Mouse (Mus musculus) WW6 (cell line): ENCODE results near the gene Ntpcr.

Experiments used
- DNase-seq: peaks from one replicate; pipeline ENCODE4 v3.0.0-alpha.2; 2013; ENCODE audit warnings: low read depth, low spot score

The Ntpcr gene

DNA sequence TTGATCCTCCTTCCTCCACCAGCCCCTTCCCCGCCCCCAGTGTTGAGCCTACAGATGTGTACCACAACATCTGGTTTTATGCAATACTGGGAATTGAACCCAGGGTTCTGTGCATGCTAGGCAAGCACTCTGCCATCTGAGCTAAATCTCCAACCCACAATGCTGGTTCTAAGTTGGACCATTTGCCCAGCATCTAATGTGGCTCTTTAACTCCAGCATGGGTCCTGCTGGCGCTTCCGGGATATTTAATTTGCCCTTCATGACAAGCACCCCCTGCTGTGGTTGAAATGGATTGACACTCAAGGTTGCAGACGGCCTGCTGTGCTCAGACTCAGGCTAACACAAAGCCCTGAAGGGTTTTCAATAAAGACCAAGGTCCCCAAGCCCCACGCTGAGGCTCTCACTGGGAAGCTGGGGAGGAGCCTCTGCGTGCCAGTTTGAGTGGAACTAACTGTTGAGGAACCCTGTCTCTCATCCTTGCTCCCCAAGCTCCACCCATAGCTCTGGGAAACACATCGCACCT is 43.6 kb downstream of the Ntpcr start:
- peak; percentile 52 for DNase-seq

GRCm38 (mm10) chr8:125775031-125775430 is 45.3 kb downstream of the Ntpcr start:
- no peak for DNase-seq

DNA sequence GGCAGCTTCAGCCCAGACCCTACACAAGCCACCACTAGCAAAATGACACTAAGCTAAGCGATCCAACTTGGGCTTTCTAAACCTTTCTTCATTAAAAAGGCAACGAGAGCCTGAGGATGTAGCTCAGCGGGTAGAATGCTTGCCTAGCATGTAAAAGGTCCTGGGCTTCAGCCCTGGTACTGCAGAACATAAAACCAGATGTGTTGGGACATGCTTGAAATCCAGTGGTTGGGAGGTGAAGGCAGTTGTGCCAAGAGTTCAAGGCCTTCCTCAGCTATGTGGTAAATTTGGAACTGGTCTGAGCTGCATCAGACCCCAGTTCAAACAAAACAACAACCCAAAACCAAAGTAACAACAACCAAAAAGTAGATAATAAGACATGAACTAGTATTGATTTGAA is 46.6 kb downstream of the Ntpcr start:
- DNase-seq = no peak

DNA sequence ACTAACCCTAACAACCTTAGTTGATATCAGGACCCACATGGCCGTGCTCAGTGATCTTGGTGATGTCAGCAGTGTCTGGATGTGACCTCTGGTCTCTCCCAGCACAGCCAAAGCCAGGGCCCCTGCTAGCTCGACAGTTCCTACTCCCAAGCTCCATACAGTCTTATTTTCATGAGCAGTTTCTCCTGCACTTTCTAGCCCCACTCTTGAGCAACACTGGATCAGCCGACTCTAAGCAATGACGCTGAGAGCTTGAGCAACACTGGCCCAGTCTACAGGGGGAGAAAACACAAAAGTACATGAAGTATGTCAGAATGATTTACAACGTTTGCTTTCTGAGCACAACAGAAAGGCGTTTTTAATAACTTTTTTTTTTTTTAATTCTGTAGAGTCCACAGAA is 47.0 kb downstream of the Ntpcr start:
- no peak for DNase-seq

DNA sequence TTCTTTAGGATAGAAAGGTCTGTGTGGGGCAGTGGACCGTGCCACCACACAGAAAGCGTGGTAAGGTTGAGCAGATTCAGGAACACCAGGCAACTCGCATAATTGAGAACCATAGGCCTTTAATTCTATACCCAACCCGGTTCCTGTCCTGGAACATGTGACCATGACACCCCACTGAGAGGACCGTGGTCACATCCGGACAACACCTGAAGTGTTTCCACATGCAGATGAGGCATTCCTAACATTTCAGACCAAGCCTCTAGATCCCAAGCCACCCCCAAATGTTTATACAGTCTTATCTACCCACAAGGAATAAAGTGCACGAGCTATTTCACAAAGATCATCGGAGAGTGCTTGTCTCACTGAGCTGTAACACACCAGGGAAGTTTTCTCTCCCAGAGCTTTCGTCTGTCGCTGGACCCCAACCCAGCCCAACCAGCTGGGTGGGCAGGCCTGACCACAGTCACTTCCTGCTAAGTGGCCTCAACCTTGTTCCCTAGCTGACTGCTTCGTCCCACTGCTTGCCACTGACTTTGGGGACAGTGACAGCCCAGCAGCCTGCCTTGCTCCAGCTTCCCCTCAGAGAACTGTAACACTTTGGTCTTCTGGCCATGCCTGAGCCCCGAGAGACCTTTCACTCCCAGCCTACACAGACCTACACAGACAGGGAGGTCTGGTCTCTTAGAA is 47.9 kb downstream of the Ntpcr start:
- no peak for DNase-seq

GRCm38 (mm10) chr8:125778919-125779318 is 49.2 kb downstream of the Ntpcr start:
- peak; percentile 55 for DNase-seq

DNA sequence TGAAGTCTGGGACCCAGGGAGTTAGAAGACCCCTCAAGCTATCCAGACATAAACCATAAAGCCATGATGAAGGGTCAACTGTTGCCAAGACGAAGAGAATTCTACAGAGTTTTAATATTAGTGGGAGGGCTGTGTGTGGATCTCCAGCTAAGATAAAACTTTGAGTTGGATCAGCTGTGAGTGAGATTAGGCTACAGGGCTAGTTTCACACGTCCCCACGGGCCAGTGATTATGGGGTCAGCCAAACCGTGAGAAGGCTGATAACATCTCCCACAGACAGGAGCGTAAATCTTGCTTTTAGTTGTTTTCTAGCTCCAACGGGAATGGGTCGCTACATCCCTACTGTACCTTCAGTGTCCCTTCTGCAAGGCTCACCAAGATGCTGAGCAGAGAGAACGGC is 49.9 kb downstream of the Ntpcr start:
- no peak for DNase-seq

- no peak for DNase-seq
These were observed 52.4 kb downstream of the Ntpcr start for GRCm38 (mm10) chr8:125782161-125782560.

- no peak for DNase-seq
These were observed 57.1 kb downstream of the Ntpcr start for GRCm38 (mm10) chr8:125786886-125787285.

DNA sequence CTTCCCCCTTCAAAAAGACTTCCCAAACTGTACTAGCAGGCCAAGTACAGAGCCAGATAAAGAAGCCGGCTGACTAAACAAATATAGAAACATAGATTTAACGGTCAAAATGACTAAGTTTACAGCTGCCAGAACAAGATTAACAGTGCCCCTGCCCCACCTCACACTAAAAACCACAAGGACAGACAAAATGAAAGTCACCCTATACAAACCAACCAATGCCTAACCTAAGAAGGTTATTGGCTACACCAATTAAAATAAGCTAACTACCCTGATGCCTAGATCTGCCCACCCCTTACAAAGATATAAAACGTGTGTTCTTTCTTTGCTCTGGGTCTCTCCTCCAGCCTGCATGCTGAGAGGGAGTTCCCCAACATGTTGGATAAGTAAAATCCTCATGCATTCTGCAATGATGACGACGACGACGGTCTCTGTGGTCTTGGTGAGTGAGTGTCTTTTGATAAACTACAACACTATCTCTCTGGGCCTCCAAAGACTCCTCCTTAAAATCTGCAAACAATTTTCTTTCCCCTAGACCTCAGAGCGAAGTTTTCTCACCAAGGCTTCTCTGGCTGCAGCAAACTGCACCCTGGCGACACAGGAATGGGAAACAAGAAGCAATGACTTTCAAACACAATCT is 63.2 kb downstream of the Ntpcr start:
- DNase-seq = no peak

DNA sequence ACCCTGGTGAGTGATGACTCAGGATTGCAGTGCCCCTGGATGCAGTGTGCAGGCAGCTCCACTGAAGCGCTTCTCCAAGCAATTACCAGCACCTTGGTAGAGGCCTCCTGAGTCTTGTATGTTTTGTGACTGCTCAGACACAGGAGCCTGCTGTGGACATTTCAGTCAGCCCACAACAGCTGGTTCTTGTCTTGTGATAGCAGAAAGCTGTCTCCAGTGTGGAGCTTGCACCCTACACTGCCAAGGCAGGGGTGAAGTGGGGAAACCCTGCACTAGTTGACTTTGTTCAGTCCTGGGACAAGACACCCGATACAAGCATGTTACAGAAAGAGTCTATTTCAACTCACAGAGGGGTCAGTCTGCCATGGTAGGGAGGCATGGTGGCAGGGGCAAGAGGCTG is 65.6 kb downstream of the Ntpcr start:
- DNase-seq = no peak

GRCm38 (mm10) chr8:125796970-125797369 is 67.2 kb downstream of the Ntpcr start:
- DNase-seq = no peak
